Mouse (Mus musculus): ENCODE measurements around the gene Plcb1.
A peak's percentile ranks its signal among the peaks of the same experiment; 100 is the strongest.

Plcb1 gene

GRCm38 (mm10) chr2:135403344-135403743 is 617.5 kb downstream of the Plcb1 start:
- no peak for DNase-seq (ENCODE audit: low spot score in 2 of 2)

- DNase-seq (ENCODE audit: low spot score in 2 of 2), result no peak
Observed at GRCm38 (mm10) chr2:135404095-135404494, 618.2 kb downstream of the Plcb1 start.

GRCm38 (mm10) chr2:135409418-135410097 is 623.7 kb downstream of the Plcb1 start:
- DNase-seq (ENCODE audit: low spot score in 2 of 2), result no peak

GRCm38 (mm10) chr2:135411675-135412074 is 625.8 kb downstream of the Plcb1 start:
- DNase-seq (ENCODE audit: low spot score in 2 of 2), result no peak

- no peak for DNase-seq (ENCODE audit: low spot score in 2 of 2)
Observed at GRCm38 (mm10) chr2:135415137-135415536, 629.3 kb downstream of the Plcb1 start.

- DNase-seq (ENCODE audit: low spot score in 2 of 2), result no peak
Observed at GRCm38 (mm10) chr2:135419301-135419700, 633.4 kb downstream of the Plcb1 start.

- DNase-seq (ENCODE audit: low spot score in 2 of 2), result peak in 1 of 2 experiments; percentile 3
Observed at GRCm38 (mm10) chr2:135434947-135435515, 649.2 kb downstream of the Plcb1 start.

GRCm38 (mm10) chr2:135439034-135439433 is 653.2 kb downstream of the Plcb1 start:
- DNase-seq (ENCODE audit: low spot score in 2 of 2), result no peak

- peak; percentile 27 to 31 for DNase-seq (ENCODE audit: low spot score in 2 of 2)
Observed at GRCm38 (mm10) chr2:135439546-135440517, 654.0 kb downstream of the Plcb1 start.

- no peak for DNase-seq (ENCODE audit: low spot score in 2 of 2)
Observed at GRCm38 (mm10) chr2:135453581-135453980, 667.7 kb downstream of the Plcb1 start.

- DNase-seq (ENCODE audit: low spot score in 2 of 2), result no peak
Observed at GRCm38 (mm10) chr2:135454015-135454414, 668.1 kb downstream of the Plcb1 start.

GRCm38 (mm10) chr2:135454455-135454854 is 668.6 kb downstream of the Plcb1 start:
- DNase-seq (ENCODE audit: low spot score in 2 of 2), result no peak

- DNase-seq (ENCODE audit: low spot score in 2 of 2), result no peak
Observed at GRCm38 (mm10) chr2:135467895-135468294, 682.0 kb downstream of the Plcb1 start.

GRCm38 (mm10) chr2:135474107-135474506 is 688.2 kb downstream of the Plcb1 start:
- no peak for DNase-seq (ENCODE audit: low spot score in 2 of 2)

GRCm38 (mm10) chr2:135485248-135485647 is 699.4 kb downstream of the Plcb1 start:
- DNase-seq (ENCODE audit: low spot score in 2 of 2), result no peak

GRCm38 (mm10) chr2:135488277-135488676 is 702.4 kb downstream of the Plcb1 start:
- no peak for DNase-seq (ENCODE audit: low spot score in 2 of 2)

GRCm38 (mm10) chr2:135489127-135489526 is 703.3 kb downstream of the Plcb1 start:
- DNase-seq (ENCODE audit: low spot score in 2 of 2), result no peak

GRCm38 (mm10) chr2:135492777-135493176 is 706.9 kb downstream of the Plcb1 start:
- DNase-seq (ENCODE audit: low spot score in 2 of 2), result no peak

GRCm38 (mm10) chr2:135496553-135496952 is 710.7 kb downstream of the Plcb1 start:
- no peak for DNase-seq (ENCODE audit: low spot score in 2 of 2)

GRCm38 (mm10) chr2:135497251-135497650 is 711.4 kb downstream of the Plcb1 start:
- DNase-seq (ENCODE audit: low spot score in 2 of 2), result no peak

- no peak for DNase-seq (ENCODE audit: low spot score in 2 of 2)
Observed at GRCm38 (mm10) chr2:135500872-135501271, 715.0 kb downstream of the Plcb1 start.

GRCm38 (mm10) chr2:135503328-135503997 is 717.6 kb downstream of the Plcb1 start:
- no peak for DNase-seq (ENCODE audit: low spot score in 2 of 2)

Data from urinary bladder, adult 18-20 months (tissue).